Mouse (Mus musculus) layer of hippocampus, adult 9-10 months (tissue): ENCODE results near the gene Cps1.

Experiments used
- DNase-seq: peaks from one replicate; pipeline ENCODE4 v3.0.0; 2022; ENCODE audit warnings: low spot score

Gene Cps1

DNA sequence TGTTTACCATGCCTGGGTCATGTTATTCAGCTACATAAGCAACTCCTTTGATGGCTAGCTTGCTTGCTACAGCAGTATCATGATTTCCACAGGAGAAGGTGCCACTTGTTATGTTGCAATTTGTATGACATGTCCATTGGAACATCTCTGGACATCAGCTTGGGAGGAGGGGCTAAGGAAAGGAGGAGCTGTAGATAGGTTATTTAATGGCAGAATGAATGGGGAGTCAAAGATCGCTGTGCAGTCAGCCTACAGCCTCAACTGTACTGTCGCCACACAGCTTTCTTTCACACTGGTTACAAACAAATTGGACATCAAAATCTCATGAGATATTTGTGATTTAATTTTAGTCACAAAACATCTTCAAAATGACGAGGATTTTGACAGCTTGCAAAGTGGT is at the start of gene Cps1:
Gene Cps1, plus strand, starts transcription at position 230 of the 400 bp plus-strand sequence.
- DNase-seq: no peak

DNA sequence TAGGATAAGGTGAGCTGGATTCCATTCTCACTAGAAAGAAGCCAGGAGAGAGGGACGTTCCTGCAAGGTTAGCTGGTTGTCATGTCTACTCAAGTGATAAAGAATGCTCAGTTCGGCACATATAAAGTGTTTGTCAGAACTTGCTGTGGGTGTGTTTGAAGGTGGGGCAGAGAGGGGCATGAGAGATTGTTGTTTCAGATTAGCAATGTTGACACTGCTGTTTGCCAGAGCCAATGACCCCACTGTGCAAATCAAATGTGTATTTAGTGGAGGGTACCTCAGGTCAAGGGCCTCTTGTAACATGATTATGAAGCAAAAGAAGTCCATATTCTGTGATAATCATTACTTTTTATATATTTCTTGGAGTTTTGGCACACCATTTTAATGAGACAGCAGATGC is 45.1 kb upstream of the Cps1 start:
- no peak for DNase-seq

DNA sequence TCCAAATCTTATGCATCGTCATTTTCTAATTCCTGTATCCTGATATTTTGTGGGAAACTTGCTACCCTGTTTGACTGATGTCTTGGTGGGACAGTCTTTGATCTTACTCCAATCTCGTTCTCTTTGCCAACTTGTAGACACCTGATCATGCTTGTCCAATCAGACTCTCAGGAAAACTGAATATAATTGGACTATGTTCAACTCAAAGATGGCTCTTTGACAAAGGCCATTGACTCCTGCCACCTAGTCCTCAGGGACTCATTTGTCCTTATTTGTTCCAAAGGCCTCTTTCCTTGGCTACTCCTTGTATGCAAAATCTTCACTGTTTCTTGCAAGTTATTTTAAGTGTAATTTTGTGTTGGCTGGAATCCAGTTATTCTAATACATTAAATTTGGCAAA is 44.2 kb upstream of the Cps1 start:
- no peak for DNase-seq

DNA sequence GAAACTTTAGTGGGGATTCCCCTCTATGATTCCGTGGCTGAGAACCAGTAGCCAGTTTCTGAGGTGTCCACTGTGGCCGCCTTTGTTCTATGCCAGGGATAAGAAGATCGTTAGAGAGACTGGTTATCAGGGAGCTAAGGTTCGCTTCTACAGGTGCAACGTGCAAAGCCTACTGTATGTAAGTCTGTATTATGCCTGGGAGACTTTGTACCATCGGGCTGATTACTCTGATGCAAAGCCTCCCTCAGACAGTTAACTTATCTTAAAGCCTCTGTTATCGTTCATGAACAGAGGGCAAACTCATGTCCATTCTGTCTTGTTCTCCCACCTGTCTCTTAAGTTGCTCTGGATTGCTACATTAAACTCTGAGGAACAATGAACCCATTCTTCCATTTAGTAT is 43.7 kb upstream of the Cps1 start:
- no peak for DNase-seq

DNA sequence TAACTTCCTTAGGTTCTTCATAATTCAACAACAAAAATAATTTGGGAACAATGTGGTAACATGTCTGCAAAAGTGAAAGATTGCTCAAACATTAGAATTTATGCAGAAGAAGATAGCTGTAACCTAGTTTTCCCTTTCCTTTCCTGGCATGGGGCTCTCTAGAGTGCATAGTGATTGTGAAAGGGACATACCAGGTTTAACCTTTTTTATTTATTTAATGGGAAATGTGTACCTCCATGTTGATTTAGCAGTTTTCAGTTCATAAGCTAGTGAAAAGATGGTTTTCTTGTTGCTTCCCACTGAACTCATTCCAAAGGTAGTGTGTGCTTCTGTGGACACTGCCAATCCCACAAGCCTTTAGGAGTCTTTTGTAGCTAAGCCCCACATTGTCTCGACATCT is 30.4 kb upstream of the Cps1 start:
- no peak for DNase-seq

DNA sequence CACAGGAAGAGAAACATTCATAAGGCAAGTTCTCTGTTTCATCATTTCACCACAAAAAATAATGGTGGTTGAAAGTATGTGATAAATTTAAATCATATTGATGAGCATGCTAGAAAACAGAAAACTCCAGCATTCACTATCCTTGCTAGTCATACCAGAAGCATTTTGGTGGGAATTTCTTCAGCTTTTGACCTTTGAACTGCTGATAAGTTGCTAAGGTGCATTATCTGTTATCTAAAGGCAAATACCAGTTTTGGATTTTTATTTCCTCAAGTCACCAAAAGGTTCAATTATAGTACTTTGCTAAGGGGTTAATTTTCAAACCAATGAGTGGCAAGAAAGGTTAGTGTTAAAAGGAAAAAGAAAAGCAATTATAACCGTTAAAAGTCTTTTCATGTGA is 23.6 kb upstream of the Cps1 start:
- no peak for DNase-seq

DNA sequence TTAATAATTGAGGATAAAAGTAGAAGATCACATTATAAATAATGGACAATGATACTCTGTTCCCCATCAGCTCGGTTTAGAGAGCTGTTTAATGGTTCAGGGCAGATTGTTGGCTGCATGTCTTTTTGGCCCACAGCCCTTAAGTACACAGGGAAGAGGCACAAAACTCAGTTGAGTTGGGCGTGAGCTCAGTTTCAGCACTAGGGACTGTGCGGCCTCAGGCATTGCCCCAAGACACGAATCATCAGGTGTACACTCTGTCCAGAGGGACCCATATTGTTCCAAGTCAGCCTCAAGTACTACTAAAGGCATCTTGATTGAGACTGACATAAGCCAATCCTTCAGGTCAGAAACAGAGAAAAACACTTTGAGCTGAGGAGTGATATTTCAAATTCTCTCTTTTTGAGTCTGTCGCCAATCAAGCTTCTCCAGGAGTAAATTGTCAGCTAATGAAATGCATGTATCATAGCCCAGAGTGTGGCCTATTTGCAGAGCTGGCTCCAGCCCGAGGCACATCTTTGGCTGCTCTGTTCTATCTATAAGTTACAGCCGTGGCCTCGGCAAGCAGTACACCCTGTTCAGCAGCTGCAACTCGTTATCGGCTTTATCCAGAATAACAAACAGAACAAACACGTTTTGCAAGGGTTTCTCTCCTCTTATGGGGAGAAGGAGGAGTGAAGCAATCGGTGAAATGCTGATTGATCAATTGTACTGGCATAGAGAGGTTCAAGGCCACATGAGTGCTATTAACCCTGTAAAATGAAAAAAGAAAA is 19.2 kb upstream of the Cps1 start:
- DNase-seq: no peak

DNA sequence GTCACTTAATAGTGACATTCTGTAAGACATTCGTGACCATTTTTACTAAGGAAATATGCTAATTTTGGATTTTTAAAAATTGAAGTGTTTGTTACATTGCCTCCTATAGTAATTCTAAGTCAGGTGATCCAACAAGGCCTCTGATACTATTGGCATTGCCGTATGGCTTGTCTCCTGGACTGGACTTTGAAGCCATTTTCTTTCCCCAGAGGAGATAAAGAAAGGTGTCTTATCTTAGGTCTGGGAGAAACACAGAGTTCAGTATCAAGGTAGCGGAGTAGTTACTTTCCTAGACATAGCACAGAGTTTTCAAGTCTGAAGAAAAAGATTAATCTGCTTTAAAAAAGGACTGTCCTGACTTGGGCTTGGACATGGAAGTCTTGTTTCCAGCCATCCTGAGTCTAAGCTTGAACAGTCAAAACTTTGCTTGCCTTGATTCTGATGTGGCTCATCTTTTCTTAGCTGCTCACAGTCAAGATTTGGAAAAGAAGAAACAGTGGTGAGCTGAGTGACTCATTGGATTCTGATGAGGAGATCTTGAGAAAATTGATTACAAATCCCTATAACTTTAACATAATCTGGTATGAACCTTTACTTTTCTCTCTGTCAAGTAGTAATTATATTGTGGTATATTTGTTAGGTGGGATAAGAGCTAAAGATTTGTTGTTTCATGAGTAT is 11.1 kb upstream of the Cps1 start:
- no peak for DNase-seq

DNA sequence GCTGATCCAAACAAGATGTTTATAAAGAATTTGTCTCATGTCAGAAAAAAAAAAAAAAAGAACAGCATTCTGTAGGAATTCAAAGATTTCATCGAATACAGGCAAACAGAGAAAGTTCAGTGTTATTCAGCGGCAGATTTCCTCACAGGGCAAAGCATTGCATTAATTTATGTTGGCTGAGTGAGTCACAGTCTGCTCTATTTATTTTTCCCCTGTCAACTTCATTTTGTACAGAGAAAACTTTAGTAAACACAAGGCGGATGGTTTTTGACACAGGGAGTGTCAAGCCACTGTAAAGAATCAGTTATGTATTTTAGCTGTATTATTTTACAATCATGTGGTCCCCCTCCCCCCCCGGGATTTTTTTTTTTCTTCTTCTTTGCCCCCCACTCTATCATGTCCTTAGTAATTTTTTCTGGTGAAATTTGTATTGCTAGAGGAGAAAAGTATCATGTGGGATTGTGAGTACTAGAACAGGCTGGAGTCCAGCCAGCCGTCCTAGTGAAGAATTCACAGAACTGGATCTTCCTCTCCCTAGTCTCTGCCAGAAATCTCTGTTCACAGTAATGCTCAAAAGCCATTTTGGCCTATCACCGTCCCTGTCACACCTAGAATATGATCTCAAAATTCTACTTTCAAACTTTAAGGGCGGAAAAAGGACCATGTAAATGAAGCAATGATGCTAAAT is 9.3 kb upstream of the Cps1 start:
- no peak for DNase-seq

DNA sequence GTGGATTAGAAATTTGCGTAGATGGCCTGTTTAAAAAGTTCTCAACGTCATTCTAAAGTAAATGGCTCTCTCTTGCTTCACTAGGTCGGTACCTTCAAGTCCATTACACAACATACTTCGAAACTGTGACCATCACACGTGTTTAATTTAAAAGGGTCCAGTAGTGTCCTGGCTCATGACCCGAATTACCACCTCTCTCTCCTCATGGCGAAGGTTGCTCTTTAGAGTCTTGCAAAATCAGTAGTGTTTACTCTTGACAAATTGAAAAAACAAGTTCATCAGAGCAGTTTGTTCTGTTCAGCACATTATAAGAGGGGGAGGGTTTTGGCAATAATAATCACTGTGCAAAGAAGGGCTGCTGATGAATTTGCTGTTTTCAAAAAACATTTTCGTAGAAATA is 6.3 kb upstream of the Cps1 start:
- DNase-seq: no peak

DNA sequence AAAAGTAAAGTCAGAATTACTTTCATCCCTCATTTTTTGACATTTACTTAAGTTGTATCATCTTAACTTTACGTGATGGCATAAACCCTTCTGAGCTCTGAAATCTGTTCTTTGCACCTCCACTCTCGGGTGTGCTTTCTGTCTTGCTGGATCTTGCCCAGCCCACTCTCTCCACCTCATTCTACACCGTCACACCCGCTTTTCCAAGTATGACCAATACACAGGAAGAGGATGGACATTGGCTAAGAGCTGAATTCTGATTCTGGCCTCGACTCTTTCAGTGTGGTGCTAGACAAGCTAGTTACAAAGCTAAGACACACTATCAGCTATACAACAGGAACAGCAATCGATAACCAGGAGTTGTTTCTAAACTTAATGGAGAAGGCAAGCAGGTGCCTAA is 5.0 kb upstream of the Cps1 start:
- DNase-seq: no peak

DNA sequence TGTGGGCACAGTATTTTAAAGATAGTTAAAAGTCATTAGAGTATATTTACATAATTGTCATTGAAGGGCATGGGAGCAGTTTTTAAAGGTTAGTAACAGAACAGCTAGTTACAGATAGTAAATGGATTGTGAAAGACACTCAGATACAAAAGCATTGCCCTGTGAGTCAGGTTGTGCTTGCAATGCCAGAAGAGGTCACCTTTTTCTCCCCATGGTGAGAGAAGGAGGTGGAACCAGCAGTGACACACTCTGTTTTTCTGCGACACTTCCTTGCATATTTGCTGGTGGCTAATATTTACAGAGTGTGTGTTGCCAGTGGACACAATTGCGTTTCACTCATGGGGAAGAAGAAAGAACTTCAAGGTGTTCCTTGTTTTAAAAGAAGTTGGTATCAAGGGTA is 2.6 kb downstream of the Cps1 start:
- DNase-seq: no peak

DNA sequence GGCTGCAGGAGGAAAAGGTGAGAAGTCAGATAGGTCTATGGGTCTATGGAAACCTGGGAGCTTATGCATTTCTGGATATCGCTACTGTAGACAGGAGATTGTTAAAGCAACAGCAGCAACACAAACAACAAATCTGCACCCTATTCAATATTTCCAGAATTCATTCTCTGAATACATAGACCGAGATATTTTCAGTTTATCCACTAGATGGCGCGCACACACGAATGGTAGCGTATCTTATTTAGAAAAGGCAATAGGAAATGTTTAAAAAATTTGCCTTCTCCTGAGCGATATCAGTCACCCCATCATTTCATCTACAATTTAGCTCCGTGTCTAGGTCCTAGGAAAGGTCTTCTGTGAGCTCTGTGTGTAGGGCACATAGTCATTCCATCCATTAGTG is 21.1 kb downstream of the Cps1 start:
- peak; percentile 4 for DNase-seq

DNA sequence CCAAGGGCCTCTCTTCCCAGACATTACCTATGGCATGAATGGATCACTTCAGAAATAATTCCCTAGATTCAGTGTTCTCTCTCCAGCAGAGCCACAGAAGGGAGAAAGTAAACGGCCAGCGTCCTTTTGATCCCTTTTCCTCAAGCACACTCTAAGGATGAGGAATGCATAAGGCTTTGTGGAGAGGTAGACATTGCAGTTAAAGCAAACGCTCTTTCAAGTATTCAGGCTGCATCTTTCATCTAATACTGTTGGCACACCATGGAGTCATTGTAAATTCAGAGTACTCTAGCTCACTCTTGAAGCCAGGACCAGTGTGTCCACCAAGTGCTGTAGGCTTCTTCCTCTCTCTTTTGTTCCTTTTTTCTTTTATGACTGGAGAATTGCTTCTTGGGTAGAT is 28.4 kb downstream of the Cps1 start:
- DNase-seq: no peak

DNA sequence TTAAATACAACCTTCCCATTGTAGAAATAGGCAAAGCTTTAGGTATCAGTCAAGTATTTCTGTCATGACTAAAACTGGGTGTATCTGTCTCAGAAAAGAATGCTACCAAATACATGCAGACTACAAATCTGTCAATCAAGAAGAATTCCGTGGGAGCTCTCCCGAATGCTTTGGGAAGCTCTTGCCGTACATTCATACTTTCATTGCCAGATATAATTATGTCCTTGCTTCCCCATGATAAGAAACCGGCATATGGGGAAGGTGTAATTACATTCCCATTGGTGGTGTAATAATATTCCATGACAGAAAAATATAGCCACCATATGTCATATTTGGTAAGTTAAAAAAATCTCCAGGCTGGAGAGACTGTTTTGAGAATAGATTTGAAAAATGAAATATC is 44.5 kb downstream of the Cps1 start:
- DNase-seq: no peak

DNA sequence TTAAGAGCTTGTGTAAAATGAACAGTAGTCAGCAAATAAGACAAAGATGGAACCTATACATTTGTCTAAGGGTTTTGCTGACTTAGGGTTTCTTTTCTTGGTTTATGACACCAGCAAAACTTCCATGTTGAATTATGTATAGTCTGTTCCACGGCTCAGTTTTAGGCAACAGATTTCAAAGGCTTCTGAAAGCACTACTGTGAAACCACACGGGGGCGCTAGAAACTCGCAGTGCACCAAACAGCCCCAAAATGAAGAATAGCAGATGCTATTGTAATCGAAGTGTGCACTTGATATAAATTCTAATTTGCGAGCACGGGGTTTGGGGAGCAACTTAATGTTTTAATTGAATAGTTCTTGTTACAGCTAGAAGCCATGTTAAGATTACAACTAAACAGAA is 58.3 kb downstream of the Cps1 start:
- DNase-seq: peak; percentile 36

DNA sequence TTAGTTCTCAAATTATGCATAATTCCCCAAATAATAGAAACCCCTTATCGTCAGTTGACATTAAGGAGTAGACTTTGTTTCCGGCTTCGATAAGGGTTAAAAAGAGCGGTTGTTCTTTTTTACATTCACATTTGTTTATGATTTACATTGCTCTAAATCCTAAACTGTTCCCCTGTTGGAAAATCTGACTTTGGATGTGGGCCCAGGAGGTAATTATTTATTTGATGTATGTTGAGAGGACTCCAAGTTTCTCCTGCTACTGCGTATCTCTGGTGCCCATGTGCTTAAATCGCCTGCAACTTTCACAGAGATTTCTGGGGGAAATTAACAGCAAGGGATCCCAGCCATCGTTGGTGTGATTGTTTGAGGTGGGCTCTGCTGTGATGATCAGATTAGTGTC is 59.4 kb downstream of the Cps1 start:
- no peak for DNase-seq

DNA sequence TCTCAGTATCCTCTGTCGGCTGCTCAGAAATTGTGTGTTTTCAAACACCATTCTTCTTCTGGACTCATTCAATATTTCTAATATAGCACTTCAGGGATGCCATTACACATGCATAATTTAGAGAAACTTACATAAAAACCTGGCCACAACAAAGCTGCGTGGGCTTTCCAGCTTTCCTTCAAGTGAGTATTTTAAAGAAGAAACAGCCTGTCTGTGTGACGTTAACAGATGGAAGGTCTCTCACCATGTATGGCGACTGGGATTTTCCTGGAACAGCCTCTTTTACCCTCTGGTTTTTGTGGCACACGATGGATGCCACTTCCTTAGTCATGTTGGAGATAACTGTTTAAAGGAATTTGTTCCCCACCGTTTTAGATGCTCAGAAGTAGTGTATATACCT is 60.7 kb downstream of the Cps1 start:
- DNase-seq: no peak

DNA sequence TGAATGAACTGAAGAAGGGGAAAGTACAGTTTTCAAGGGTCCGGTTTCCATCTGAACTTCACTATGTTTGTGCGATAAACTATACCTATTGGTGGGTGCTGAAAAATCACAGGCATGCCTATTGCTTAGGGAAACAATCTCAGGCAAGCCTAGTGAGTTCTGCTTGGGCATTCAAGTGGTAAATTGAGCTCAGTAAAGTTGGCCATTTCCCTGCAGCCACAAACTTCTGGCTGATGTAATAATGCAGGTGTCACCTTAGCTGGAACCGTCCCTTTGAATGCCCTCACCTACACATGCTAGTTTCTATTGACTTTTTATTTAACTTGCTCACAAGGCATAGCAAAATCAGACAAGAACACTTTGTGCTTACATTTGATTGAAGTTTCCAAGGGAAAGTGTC is 61.3 kb downstream of the Cps1 start:
- DNase-seq: no peak

DNA sequence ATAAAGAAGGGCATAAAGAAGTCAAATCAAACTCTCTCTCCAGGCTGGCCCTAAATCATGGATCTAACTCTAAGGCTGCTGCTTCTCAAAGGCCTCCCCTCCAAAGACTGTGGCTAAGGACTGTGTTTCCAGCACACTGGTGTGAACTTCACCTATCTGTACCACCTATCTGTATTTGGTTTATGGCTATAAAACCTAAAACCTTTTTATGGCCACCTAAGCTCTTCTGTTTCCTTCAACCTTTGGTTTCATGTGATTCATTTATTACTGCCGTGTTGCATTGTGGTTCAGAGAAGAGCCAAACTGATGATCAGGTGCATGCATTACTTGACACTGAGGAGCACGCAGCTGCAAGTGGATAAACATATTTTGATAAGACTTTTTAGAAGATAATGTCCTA is 74.5 kb downstream of the Cps1 start:
- DNase-seq: no peak

DNA sequence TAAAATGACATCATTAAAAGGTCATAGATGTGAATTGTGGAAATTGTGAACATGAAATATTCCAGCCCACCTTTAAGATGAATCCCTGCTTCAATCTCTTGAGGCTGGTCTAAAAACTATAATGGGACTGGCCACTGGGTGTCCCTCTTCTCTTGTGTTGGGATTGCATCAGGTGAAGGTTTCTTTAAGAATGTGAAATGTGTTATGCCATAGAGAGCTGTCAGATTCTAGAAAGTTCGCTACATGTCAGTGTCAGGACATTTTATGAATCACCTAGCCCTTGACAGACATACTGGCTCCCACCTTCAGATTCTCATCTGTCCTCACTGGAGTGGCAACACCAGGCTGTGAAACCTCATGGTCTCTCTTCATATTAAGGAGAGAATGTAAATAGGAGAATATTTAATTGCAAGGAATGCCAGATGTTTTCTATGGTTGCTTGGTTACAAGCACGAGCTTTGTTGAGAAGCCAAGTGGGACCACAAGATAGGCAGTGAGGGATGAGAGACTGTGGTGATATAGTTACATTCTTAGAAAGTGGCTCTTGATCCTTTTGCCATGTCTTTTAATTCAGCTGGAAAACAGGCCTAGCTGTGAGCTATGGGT is 95.6 kb downstream of the Cps1 start:
- peak; percentile 30 for DNase-seq

DNA sequence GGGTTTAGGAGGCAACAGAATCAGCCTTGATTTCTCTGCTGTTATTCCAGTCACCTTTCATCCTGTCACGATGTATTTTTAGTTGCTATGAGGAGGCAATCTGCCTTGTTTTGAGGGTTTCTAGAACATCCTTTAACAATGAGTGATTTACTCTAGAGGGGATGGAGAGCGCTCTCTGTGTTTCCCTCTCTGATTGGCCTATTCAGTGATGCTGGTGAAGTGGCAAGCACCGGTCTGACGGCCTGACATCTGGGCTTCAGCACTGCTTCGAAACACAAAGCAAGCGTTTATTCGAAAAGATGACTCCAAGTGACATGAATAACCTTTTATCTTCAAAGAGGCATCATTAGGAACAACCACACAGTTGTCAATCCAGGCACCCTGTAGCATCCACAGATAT is 100.8 kb downstream of the Cps1 start:
- DNase-seq: no peak

DNA sequence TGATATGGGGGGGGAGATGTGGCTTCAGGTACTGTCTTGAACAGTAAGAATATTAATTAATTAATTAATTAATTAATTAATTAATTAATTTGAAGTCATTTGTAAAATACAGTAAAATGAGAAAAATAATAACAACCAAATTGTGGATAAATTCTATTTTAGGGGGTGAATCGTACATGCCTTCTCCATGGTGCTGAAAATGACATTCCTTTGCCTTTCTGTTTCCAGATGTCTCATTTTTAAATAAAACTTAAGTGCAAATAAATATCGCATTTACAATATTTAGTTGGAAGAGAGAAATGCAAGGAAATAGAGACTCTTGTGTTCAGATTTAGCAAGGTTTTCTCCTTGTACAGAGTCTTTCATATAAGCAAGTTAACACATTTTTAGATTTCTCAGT is 112.0 kb downstream of the Cps1 start:
- no peak for DNase-seq
